Mouse (Mus musculus) stomach, embryonic 16.5 days (tissue): ENCODE results near the gene Ttll5. TPM values are rescaled to one million over a fixed set of nuclear protein-coding genes. Genes with fewer than 3 reads are reported as not detected.

Experiments used
- ATAC-seq: fragments of 200-750 bp; cut with Nextera tagmentation; 2 replicates; pipeline ENCODE4 v1.8.0; 2017; ENCODE audit warnings: moderate number of reproducible peaks, moderate TSS enrichment; ENCODE audit not compliant: insufficient read depth, low FRiP score
- H3K27ac ChIP-seq: fragments of 300-500 bp; sonication (generic); 2 replicates; pipeline ENCODE4 v1.5.1; 2014; ENCODE audit warnings: low read length
- H3K27me3 ChIP-seq: fragments of 300-500 bp; sonication (generic); 2 replicates; pipeline ENCODE4 v1.6.1; 2014; ENCODE audit warnings: low read length, control low read depth, mixed read lengths; ENCODE audit not compliant: control insufficient read depth, insufficient read depth
- H3K36me3 ChIP-seq: fragments of 300-500 bp; sonication (generic); 2 replicates; pipeline ENCODE4 v1.6.1; 2014; ENCODE audit warnings: low read length; ENCODE audit not compliant: control insufficient read depth, insufficient read depth
- H3K4me1 ChIP-seq: fragments of 300-500 bp; sonication (generic); 2 replicates; pipeline ENCODE4 v1.6.1; 2014; ENCODE audit warnings: low read length, control low read depth, mixed read lengths; ENCODE audit not compliant: control insufficient read depth, insufficient read depth
- H3K4me2 ChIP-seq: fragments of 300-500 bp; sonication (generic); 2 replicates; pipeline ENCODE4 v1.6.1; 2014; ENCODE audit warnings: low read depth, low read length, mixed read lengths
- H3K4me3 ChIP-seq: fragments of 300-500 bp; sonication (generic); replicated peaks from 2 replicates; pipeline ENCODE4 v1.5.1; 2014; ENCODE audit warnings: mild to moderate bottlenecking, low read length
- H3K9ac ChIP-seq: fragments of 300-500 bp; sonication (generic); 2 replicates; pipeline ENCODE4 v1.6.1; 2014; ENCODE audit warnings: low read length
- H3K9me3 ChIP-seq: fragments of 300-500 bp; sonication (generic); replicated peaks from 2 replicates; pipeline ENCODE4 v1.6.1; 2016; ENCODE audit warnings: low read length, control low read depth; ENCODE audit not compliant: control insufficient read depth
- WGBS: fragments of 180-500 bp; shearing (Covaris S2); extraction: QIAGEN DNeasy Blood & Tissue Kit; methylation state at CpG from one replicate; pipeline ENCODE4 v1.1.7; 2014; 5-methylcytosine and 5-hydroxymethylcytosine counted together
- polyA plus RNA-seq: library from polyadenylated mRNA; unstranded; fragments of >200 nt; fragmentation: Nextera tagmentation; extraction: Ambion mirVana; gene quantifications from 2 replicates; pipeline ENCODE4 v1.2.1, GENCODE M21; 2015

Gene Ttll5
- polyA plus RNA-seq, 1 experiment from 2014 or later = 11.4 TPM

DNA sequence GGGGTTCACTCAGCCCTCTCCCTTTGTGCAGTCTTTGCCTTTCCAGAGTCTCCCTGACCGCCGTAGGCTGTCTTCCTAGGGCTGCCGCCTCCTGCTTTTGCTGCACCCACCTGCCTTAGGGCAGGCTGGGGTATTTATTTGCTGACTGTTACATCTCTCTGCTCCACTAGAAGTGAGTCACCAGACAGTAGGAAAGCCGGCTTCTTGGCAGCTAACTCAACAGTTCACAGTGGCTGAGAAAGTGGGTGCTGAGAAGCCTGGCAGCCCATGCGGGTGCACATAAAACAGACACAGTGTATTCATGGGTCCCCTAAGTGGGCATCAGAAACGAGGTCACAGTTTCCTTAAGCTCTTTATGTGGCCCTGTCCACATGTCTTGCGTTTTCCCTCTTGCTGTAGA is 261.4 kb downstream of the Ttll5 start:
- Histone ChIP-seq H3K4me1 (peaks cover 6% of the 10 kb centered on the region), H3K27ac (no peak overlapping the region), H3K4me3 (no peak overlapping the region), H3K4me2 (no peak overlapping the region), H3K9me3 (no peaks in the 10 kb centered on the region), H3K36me3 (no peaks in the 10 kb centered on the region), H3K27me3 (no peaks in the 10 kb centered on the region), H3K9ac (no peak overlapping the region)
- WGBS = 88% methylated on average over 7 of the region's 7 CpGs
- no peak for ATAC-seq

DNA sequence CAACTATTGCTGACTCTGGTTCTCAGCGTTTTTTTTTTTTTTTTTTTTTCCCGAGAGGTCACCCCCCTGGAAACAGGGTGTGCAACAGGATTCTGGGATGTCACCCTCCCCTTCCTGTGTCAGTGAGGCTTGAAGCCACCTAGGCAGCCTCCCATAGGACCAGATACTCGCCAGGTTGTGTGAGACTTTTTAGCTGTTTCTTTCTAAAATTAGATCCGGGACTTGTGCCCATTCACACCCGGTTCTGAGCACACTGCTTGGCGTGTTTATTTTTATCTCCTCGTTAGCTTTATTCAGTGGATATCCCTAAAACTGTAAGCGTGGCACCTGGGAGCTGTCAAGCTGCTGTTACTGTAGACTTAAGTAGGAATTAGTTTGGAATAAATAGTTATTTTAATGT is 262.1 kb downstream of the Ttll5 start:
- no peak overlapping the region for H3K4me3 ChIP-seq
- peaks cover 6% of the 10 kb centered on the region for H3K4me1 ChIP-seq
- H3K4me2 ChIP-seq = no peak overlapping the region
- H3K27ac ChIP-seq = no peak overlapping the region
- H3K9me3 ChIP-seq = no peaks in the 10 kb centered on the region
- no peaks in the 10 kb centered on the region for H3K36me3 ChIP-seq
- ATAC-seq = no peak
- no peak overlapping the region for H3K9ac ChIP-seq
- 50% methylated on average over 8 of the region's 8 CpGs for WGBS
- no peaks in the 10 kb centered on the region for H3K27me3 ChIP-seq

DNA sequence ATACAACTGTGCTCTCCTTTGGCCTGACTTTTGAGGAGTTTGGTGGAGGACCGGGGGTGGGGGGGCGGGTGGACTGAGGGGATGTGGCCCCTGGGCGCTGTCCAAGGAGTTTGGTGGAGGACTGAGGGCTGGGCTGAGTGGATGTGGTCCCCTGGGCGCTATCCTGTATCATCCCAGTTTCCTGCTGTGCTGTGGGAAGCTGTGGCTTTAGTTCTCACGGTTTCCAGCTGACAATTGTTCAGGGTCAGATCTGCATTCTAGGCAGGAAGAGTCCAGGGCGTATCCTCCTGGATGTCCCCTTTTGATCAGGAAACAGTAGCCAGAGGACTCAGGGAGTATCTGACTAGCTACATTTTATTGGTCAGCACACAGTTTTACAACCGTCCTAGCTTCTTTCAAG is 263.6 kb downstream of the Ttll5 start:
- H3K4me3 ChIP-seq = no peak overlapping the region
- 77% methylated on average over 7 of the region's 7 CpGs for WGBS
- H3K4me2 ChIP-seq = no peak overlapping the region
- no peak for ATAC-seq
- H3K27me3 ChIP-seq = no peaks in the 10 kb centered on the region
- H3K27ac ChIP-seq = no peak overlapping the region
- no peaks in the 10 kb centered on the region for H3K36me3 ChIP-seq
- peaks cover 4% of the 10 kb centered on the region for H3K4me1 ChIP-seq
- no peaks in the 10 kb centered on the region for H3K9me3 ChIP-seq
- H3K9ac ChIP-seq = no peak overlapping the region

DNA sequence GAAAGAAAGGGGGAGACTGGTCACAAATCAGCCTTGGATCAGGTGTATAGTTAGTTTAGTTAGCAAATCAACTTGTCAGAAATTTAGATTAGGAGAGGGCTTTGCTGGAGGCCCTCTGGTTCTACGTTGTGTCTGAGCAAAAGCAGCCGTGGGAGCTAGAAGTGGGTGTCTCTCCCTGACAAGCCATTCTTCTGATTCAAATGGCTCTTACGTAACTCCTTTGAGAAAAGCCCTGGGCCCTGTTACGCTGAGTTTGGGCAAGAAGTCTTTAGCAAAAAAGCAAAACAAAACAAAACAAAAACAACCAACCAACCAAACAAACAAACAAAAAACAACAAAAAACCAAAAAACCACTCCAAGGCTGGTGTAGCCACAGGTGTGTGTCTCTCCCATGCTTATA is 266.3 kb downstream of the Ttll5 start:
- H3K9me3 ChIP-seq = no peaks in the 10 kb centered on the region
- H3K4me1 ChIP-seq = no peaks in the 10 kb centered on the region
- no peak overlapping the region for H3K4me2 ChIP-seq
- H3K27ac ChIP-seq = no peak overlapping the region
- no peak overlapping the region for H3K4me3 ChIP-seq
- ATAC-seq = no peak
- 76% methylated on average over 4 of the region's 4 CpGs for WGBS
- H3K36me3 ChIP-seq = no peaks in the 10 kb centered on the region
- H3K9ac ChIP-seq = no peak overlapping the region
- H3K27me3 ChIP-seq = no peaks in the 10 kb centered on the region

DNA sequence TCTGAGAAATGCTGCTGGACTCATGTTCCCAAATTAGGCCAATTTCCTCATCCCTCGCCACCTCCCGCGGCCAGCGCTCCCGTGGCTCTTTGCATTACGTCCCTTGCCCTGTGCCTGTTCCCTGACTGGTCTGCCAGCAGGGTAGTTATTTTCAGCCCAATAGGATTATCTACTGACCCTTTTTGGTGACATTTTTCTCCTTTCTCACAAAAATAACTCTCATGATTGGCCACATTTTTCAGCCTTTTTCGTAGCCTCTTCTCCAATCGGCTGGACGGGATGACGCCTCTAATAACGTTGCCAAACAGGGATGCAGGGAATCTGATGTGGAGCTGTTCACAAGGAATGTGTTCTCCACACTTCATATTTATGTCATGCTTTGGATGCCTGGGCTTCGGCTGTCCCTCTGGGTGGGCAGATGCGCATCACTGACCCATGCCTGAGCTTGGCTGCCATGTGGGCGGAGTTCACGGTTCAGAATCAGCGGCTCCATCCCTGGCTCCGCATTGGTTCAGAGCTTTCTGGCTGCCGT is 267.2 kb downstream of the Ttll5 start:
- no peak for ATAC-seq
- no peaks in the 10 kb centered on the region for H3K4me1 ChIP-seq
- no peak overlapping the region for H3K27ac ChIP-seq
- H3K36me3 ChIP-seq = no peaks in the 10 kb centered on the region
- 69% methylated on average over 18 of the region's 18 CpGs for WGBS
- no peaks in the 10 kb centered on the region for H3K27me3 ChIP-seq
- H3K9me3 ChIP-seq = no peaks in the 10 kb centered on the region
- no peak overlapping the region for H3K4me3 ChIP-seq
- H3K9ac ChIP-seq = no peak overlapping the region
- H3K4me2 ChIP-seq = no peak overlapping the region

DNA sequence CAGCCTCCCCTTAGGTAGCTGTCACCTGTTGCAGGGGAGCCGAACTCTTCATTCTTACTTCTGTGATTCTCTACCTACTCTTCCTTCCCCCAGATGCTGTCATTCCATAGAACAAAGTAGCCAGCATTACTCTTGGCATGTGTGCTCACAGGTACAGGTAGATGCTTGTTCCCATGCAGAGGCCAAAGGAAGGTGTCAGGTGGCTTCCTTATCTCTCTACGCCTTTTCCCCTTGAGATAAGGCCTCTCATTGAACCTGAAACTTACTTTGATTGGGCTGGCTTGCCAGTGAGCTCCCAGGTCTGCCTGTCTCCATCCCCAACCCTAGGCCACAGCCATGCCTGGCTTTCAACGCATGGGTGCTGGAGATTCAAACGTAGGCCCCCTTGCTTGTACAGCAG is 269.6 kb downstream of the Ttll5 start:
- Histone ChIP-seq H3K4me2 (no peak overlapping the region), H3K27ac (no peak overlapping the region), H3K36me3 (no peaks in the 10 kb centered on the region), H3K27me3 (no peaks in the 10 kb centered on the region), H3K4me3 (no peak overlapping the region), H3K4me1 (no peaks in the 10 kb centered on the region), H3K9ac (no peak overlapping the region), H3K9me3 (no peaks in the 10 kb centered on the region)
- WGBS = 74% methylated on average over 4 of the region's 4 CpGs
- ATAC-seq = no peak; the same call in 1 of the 2 replicates

DNA sequence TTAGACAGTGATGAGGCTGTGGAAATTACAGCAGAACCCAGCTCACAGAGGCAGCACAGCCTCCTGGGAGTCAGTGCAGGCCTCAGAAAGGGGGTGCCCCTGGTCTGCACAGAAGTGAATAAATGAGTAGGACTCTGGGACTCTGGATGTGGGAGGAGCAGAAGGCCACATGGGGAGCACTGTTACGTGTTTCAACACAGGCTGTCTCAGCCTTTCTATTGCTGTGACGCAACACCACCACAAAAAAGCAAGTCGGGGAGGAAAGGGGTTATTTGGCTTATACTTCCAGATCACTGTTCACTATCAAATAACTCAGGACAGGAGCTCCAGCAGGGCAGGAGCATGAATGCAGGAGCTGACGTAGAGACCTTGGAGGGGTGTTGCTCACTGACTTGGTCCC is 271.3 kb downstream of the Ttll5 start:
- WGBS = 86% methylated on average over 4 of the region's 4 CpGs

DNA sequence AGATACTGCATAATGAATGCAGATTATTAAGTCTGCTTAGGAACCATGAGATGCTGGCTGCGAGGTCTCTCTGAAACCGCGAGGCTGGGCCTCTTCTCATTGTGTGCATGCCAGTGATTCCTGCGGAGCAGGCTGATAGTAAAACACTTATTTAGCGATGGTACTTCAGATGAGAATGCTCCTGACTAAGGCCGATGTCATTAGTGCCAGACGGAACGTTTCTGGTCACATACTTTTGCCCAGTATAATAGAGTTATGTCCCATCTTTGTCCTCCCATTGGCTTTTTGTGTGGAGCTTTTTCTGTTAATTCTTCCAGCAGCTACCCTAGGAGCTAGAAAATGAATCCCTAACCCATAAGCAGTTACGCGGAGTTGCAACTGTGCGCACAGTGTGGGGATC is 273.3 kb downstream of the Ttll5 start:
- Histone ChIP-seq H3K9ac (no peak overlapping the region), H3K27me3 (no peaks in the 10 kb centered on the region), H3K9me3 (no peaks in the 10 kb centered on the region), H3K4me1 (no peaks in the 10 kb centered on the region), H3K27ac (no peak overlapping the region), H3K36me3 (no peaks in the 10 kb centered on the region), H3K4me2 (no peak overlapping the region), H3K4me3 (no peak overlapping the region)
- WGBS = 87% methylated on average over 11 of the region's 11 CpGs
- ATAC-seq = no peak

More for the DNA sequence above, 271.3 kb downstream of the Ttll5 start:
- Histone ChIP-seq H3K27me3 (no peaks in the 10 kb centered on the region), H3K36me3 (no peaks in the 10 kb centered on the region), H3K9ac (no peak overlapping the region), H3K4me2 (no peak overlapping the region), H3K4me3 (no peak overlapping the region), H3K9me3 (no peaks in the 10 kb centered on the region), H3K27ac (no peak overlapping the region), H3K4me1 (no peaks in the 10 kb centered on the region)
- ATAC-seq = no peak

DNA sequence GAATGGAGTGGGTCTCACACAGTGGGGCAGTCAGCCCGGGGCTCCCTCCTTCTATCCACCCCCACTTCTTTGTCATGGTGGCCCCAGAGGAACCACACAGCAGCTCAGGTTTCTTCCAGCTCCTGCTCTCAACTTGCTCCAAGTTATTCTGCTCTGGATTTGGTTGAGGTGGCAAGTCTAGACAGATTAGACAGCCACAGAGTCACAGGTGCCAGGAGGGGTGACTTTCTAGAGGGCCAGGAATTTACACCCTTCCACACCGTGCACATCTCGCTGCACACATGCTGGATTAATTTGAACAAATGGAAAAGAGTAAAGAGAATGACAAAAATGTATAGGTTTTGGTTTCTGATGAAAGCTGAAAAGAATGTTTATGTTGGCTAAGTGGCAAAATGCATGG is 276.3 kb downstream of the Ttll5 start:
- Histone ChIP-seq H3K9me3 (no peaks in the 10 kb centered on the region), H3K4me3 (no peak overlapping the region), H3K36me3 (no peaks in the 10 kb centered on the region), H3K4me1 (no peaks in the 10 kb centered on the region), H3K9ac (no peak overlapping the region), H3K27ac (no peak overlapping the region), H3K27me3 (no peaks in the 10 kb centered on the region), H3K4me2 (no peak overlapping the region)
- WGBS = 75% methylated on average over 3 of the region's 3 CpGs
- ATAC-seq = no peak

DNA sequence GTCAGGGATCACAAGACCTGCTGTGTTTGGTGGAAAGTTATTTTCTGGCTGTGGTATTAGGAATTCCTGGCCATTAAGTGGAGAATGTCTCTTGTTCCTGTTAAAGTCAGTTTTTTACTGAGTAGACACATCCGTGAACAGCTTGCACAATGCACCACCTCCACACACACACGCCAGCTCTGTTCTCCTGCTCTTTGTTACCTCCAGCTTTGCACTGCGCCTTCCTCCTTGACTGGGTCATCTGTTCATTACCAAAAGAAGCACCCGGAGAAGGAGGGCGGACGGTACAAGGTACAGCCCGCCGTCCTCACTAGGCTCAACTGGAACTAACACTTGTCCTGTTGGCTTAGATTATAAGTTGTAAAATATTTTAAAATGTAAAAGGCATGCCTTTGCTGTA is 278.2 kb downstream of the Ttll5 start:
- no peaks in the 10 kb centered on the region for H3K9me3 ChIP-seq
- no peak overlapping the region for H3K4me2 ChIP-seq
- no peak overlapping the region for H3K9ac ChIP-seq
- H3K4me3 ChIP-seq = no peak overlapping the region
- 76% methylated on average over 8 of the region's 8 CpGs for WGBS
- ATAC-seq = no peak
- no peaks in the 10 kb centered on the region for H3K4me1 ChIP-seq
- no peaks in the 10 kb centered on the region for H3K27me3 ChIP-seq
- no peaks in the 10 kb centered on the region for H3K36me3 ChIP-seq
- H3K27ac ChIP-seq = no peak overlapping the region
